23 mouse cellular contexts compared by ENCODE assay signal in genomic region chr6:127846521-127846920, GRCm38 (mm10). TPM values are rescaled to one million over a fixed set of nuclear protein-coding genes. Genes with fewer than 3 reads are reported as not detected.
"Had no signal": no experiment of that assay in that cellular context is flagged by ENCODE, and none has a peak within 500 bp of the region (broad histone marks: within the 10 kb centered on the region; RNA-seq: fewer than 3 reads in every experiment).

No protein-coding gene starts in this region.

- H3K27ac ChIP-seq: kidney, postnatal 0 days; limb, embryonic 12.5 days; limb, embryonic 15.5 days; liver, embryonic 14.5 days; macrophage; neural tube, embryonic 12.5 days; stomach, postnatal 0 days had no signal

- H3K9me3 ChIP-seq: limb, embryonic 12.5 days; limb, embryonic 15.5 days had no signal

- H3K27me3 ChIP-seq: limb, embryonic 12.5 days; limb, embryonic 15.5 days; neural tube, embryonic 12.5 days had no signal

- H3K36me3 ChIP-seq: limb, embryonic 12.5 days; limb, embryonic 15.5 days; neural tube, embryonic 12.5 days had no signal

- H3K4me3 ChIP-seq: limb, embryonic 12.5 days; limb, embryonic 15.5 days; neural tube, embryonic 12.5 days had no signal

- DNase-seq: kidney, adult 2 months; kidney, postnatal 25 days; left cerebral cortex, postnatal 4 days; liver, postnatal 0 days; lung, embryonic 14.5 days; midbrain, embryonic 14.5 days; retina, postnatal 1 day; right cerebral cortex, postnatal 14 days; right cerebral cortex, postnatal 4 days; thymus, adult 2 months; thymus, postnatal 14 days; thymus, postnatal 4 days had no signal

- H3K9ac ChIP-seq: limb, embryonic 12.5 days; limb, embryonic 15.5 days; liver, embryonic 14.5 days; liver, postnatal 0 days; lung, embryonic 14.5 days; neural tube, embryonic 12.5 days had no signal

- H3K4me2 ChIP-seq: limb, embryonic 12.5 days; limb, embryonic 15.5 days; liver, embryonic 11.5 days; lung, embryonic 14.5 days; midbrain, embryonic 11.5 days; neural tube, embryonic 12.5 days had no signal

- ATAC-seq: liver, postnatal 0 days had no signal

- H3K4me1 ChIP-seq: limb, embryonic 12.5 days; limb, embryonic 15.5 days; neural tube, embryonic 12.5 days had no signal

RNA-seq across cellular contexts. Expression of gene Tspan11, which starts 40.9 kb away (rescaled TPM):
- total RNA-seq: megakaryocyte-erythroid progenitor cell, adult 5-6 weeks; neutrophil, adult 5-6 weeks had no signal
- polyA plus RNA-seq: macrophage had no signal
